In genomic region chr4:15684670-15685069, GRCm38 (mm10) we compare ENCODE assay signal across 13 mouse cellular contexts.
A peak's percentile ranks its signal among the peaks of the same experiment; 100 is the strongest.
DNase-seq lines count a peak whose midpoint lies in the region; ATAC-seq lines count a peak whose summit lies in the region.
"Had no signal": no experiment of that assay in that cellular context is flagged by ENCODE, and none has a peak within 500 bp of the region (broad histone marks: within the 10 kb centered on the region; RNA-seq: fewer than 3 reads in every experiment).

No protein-coding gene starts in this region.

- no peak overlapping the region for H3K27ac ChIP-seq in kidney, embryonic 15.5 days
- H3K27ac ChIP-seq: embryonic facial prominence, embryonic 15.5 days; hindbrain, embryonic 14.5 days; liver, embryonic 13.5 days had no signal

- H3K4me3 ChIP-seq in kidney, embryonic 15.5 days (replicated peaks) = no peak overlapping the region
- H3K4me3 ChIP-seq: embryonic facial prominence, embryonic 15.5 days; liver, embryonic 13.5 days had no signal

- no peak overlapping the region for H3K4me2 ChIP-seq in kidney, embryonic 15.5 days
- H3K4me2 ChIP-seq: embryonic facial prominence, embryonic 15.5 days; hindbrain, embryonic 14.5 days; liver, embryonic 13.5 days had no signal

- no peaks in the 10 kb centered on the region for H3K9me3 ChIP-seq in kidney, embryonic 15.5 days (replicated peaks)
- H3K9me3 ChIP-seq: embryonic facial prominence, embryonic 15.5 days; liver, embryonic 13.5 days had no signal

- no peaks in the 10 kb centered on the region for H3K36me3 ChIP-seq in kidney, embryonic 15.5 days
- H3K36me3 ChIP-seq: embryonic facial prominence, embryonic 15.5 days; liver, embryonic 13.5 days had no signal

- no peak overlapping the region for H3K9ac ChIP-seq in kidney, embryonic 15.5 days
- H3K9ac ChIP-seq: embryonic facial prominence, embryonic 15.5 days; hindbrain, embryonic 14.5 days; liver, embryonic 13.5 days had no signal

- peak; percentile 11 for DNase-seq in kidney, adult 9 months
- DNase-seq in lung, postnatal 14 days = peak; percentile 13
- DNase-seq in lung, adult 18-20 months = no peak
- DNase-seq in brain, adult 2 months (ENCODE audit: low read depth, low spot score) = peak; percentile 32
- no peak for DNase-seq in thymus, postnatal 10 days (ENCODE audit: low spot score in 2 of 2)
- DNase-seq in heart, adult 18-20 months = no peak
- DNase-seq: gastrocnemius, postnatal 14 days; liver, embryonic 13.5 days; right cerebral cortex, postnatal 14 days; thymus, postnatal 25 days had no signal

- no peaks in the 10 kb centered on the region for H3K4me1 ChIP-seq in kidney, embryonic 15.5 days
- H3K4me1 ChIP-seq: embryonic facial prominence, embryonic 15.5 days; liver, embryonic 13.5 days had no signal

- ATAC-seq in kidney, embryonic 15.5 days (replicated peaks; ENCODE audit: low FRiP score) = no peak

- H3K27me3 ChIP-seq in kidney, embryonic 15.5 days = no peaks in the 10 kb centered on the region
- H3K27me3 ChIP-seq: embryonic facial prominence, embryonic 15.5 days; liver, embryonic 13.5 days had no signal

Comparison
In these comparisons a context has a peak if more than half of its experiments do, and no peak if none do; other contexts are left out.
1. DNase-seq: peak in kidney, adult 9 months (single experiment), lung, postnatal 14 days (single experiment) and brain, adult 2 months (single experiment); none in lung, adult 18-20 months (0 of 2), thymus, postnatal 10 days (0 of 2) and heart, adult 18-20 months (0 of 2).